Mouse (Mus musculus) limb, embryonic 11.5 days (tissue): Measurements from ENCODE around the gene Mrps31. TPM values are rescaled to one million over a fixed set of nuclear protein-coding genes. Genes with fewer than 3 reads are reported as not detected.

ENCODE experiments used
- ATAC-seq: fragments of 200-750 bp; cut with Nextera tagmentation; 2 replicates; pipeline ENCODE4 v1.8.0; 2017; ENCODE audit warnings: low read depth; ENCODE audit not compliant: insufficient number of reproducible peaks, low FRiP score, low TSS enrichment
- DNase-seq: peaks from one replicate; pipeline ENCODE4 v3.0.0-alpha.2; 2015; ENCODE audit warnings: low spot score
- H3K27ac ChIP-seq: fragments of 300-500 bp; sonication (generic); replicated peaks from 2 replicates; pipeline ENCODE4 v1.5.1; 2014; ENCODE audit warnings: low read depth, mild to moderate bottlenecking, low read length
- H3K27me3 ChIP-seq: fragments of 300-500 bp; sonication (generic); 2 replicates; pipeline ENCODE4 v1.6.1; 2014; ENCODE audit warnings: mild to moderate bottlenecking, low read length, mixed read lengths; ENCODE audit not compliant: control insufficient read depth, insufficient read depth
- H3K36me3 ChIP-seq: fragments of 300-500 bp; sonication (generic); 2 replicates; pipeline ENCODE4 v1.6.1; 2014; ENCODE audit warnings: mild to moderate bottlenecking, low read length, moderate library complexity, mixed read lengths; ENCODE audit not compliant: control insufficient read depth, insufficient read depth
- H3K4me1 ChIP-seq: fragments of 300-500 bp; sonication (generic); 2 replicates; pipeline ENCODE4 v1.6.1; 2014; ENCODE audit warnings: low read length, mixed read lengths; ENCODE audit not compliant: control insufficient read depth, insufficient read depth
- H3K4me2 ChIP-seq: fragments of 300-500 bp; sonication (generic); 2 replicates; pipeline ENCODE4 v1.6.1; 2014; ENCODE audit warnings: low read depth, mild to moderate bottlenecking, moderate library complexity; ENCODE audit not compliant: severe bottlenecking
- H3K4me3 ChIP-seq: fragments of 300-500 bp; sonication (generic); 2 replicates; pipeline ENCODE4 v1.5.1; 2014; ENCODE audit warnings: low read depth, low read length
- H3K9ac ChIP-seq: fragments of 300-500 bp; sonication (generic); 2 replicates; pipeline ENCODE4 v1.6.1; 2014; ENCODE audit warnings: mild to moderate bottlenecking, low read length
- H3K9me3 ChIP-seq: fragments of 300-500 bp; sonication (generic); 2 replicates; pipeline ENCODE4 v1.6.1; 2016; ENCODE audit warnings: low read length; ENCODE audit not compliant: control insufficient read depth
- WGBS: fragments of 180-500 bp; shearing (Covaris S2); extraction: QIAGEN DNeasy Blood & Tissue Kit; methylation state at CpG from one replicate; pipeline ENCODE4 v1.1.7; 2014; 5-methylcytosine and 5-hydroxymethylcytosine counted together
- polyA plus RNA-seq: library from polyadenylated mRNA; unstranded; fragments of >200 nt; fragmentation: Nextera tagmentation; extraction: Ambion mirVana; gene quantifications from 2 replicates; pipeline ENCODE4 v1.2.1, GENCODE M21; 2014

Mrps31 gene
- polyA plus RNA-seq, 1 experiment from 2014 or later: 45.7 TPM

GRCm38 (mm10) chr8:22394471-22394870 lies 16.7 kb upstream of the Mrps31 start:
- WGBS: 92% methylated on average over 4 of the region's 4 CpGs
- no peak for ATAC-seq

GRCm38 (mm10) chr8:22395256-22395655 lies 15.9 kb upstream of the Mrps31 start:
- no peak overlapping the region for H3K4me2 ChIP-seq
- DNase-seq (no peak), ATAC-seq (no peak)
- H3K27me3 ChIP-seq: no peaks in the 10 kb centered on the region
- no peaks in the 10 kb centered on the region for H3K4me1 ChIP-seq
- no peak overlapping the region for H3K27ac ChIP-seq
- H3K36me3 ChIP-seq: no peaks in the 10 kb centered on the region; the same call in 1 of the 2 replicates
- H3K9me3 ChIP-seq: no peaks in the 10 kb centered on the region
- no peak overlapping the region for H3K4me3 ChIP-seq
- H3K9ac ChIP-seq: no peak overlapping the region
- 94% methylated on average over 8 of the region's 8 CpGs for WGBS

More at GRCm38 (mm10) chr8:22394471-22394870, 16.7 kb upstream of the Mrps31 start:
- DNase-seq: no peak
- no peak overlapping the region for H3K4me3 ChIP-seq
- no peaks in the 10 kb centered on the region; the same call in 1 of the 2 replicates for H3K36me3 ChIP-seq
- no peaks in the 10 kb centered on the region for H3K27me3 ChIP-seq
- no peak overlapping the region for H3K9ac ChIP-seq
- no peak overlapping the region for H3K27ac ChIP-seq
- H3K9me3 ChIP-seq: no peaks in the 10 kb centered on the region
- H3K4me2 ChIP-seq: no peak overlapping the region
- no peaks in the 10 kb centered on the region for H3K4me1 ChIP-seq

GRCm38 (mm10) chr8:22397811-22398141 lies 13.4 kb upstream of the Mrps31 start:
- Histone ChIP-seq H3K4me3 (peak overlapping the region; percentile 74), H3K27me3 (no peaks in the 10 kb centered on the region), H3K9me3 (no peaks in the 10 kb centered on the region), H3K4me2 (peak overlapping the region; percentile 91), H3K9ac (peak overlapping the region; percentile 80), H3K36me3 (no peaks in the 10 kb centered on the region), H3K27ac (no peak overlapping the region), H3K4me1 (no peaks in the 10 kb centered on the region)
- WGBS: 2% methylated on average over 13 of the region's 13 CpGs
- ATAC-seq (no peak), DNase-seq (no peak)

GRCm38 (mm10) chr8:22398142-22398951 lies 12.8 kb upstream of the Mrps31 start, which contains the start of gene Slc25a15:
Slc25a15 (minus strand) TSS chr8:22398597.
- H3K4me3 ChIP-seq: peak within 1 kb of the TSS; percentile 74
- no peaks in the 10 kb centered on the region for H3K9me3 ChIP-seq
- no peaks in the 10 kb centered on the region for H3K4me1 ChIP-seq
- no peaks in the 10 kb centered on the region for H3K36me3 ChIP-seq
- H3K27ac ChIP-seq: no peak within 1 kb of the TSS
- H3K27me3 ChIP-seq: no peaks in the 10 kb centered on the region
- H3K9ac ChIP-seq: peak within 1 kb of the TSS; percentile 80
- peak within 1 kb of the TSS; percentile 91 for H3K4me2 ChIP-seq
- DNase-seq (peak; percentile 94), ATAC-seq (peak; percentile 90)
- under 1% methylated on average over 56 of the region's 77 CpGs for WGBS

GRCm38 (mm10) chr8:22399285-22399880 lies 11.8 kb upstream of the Mrps31 start:
- Histone ChIP-seq H3K4me3 (peak overlapping the region; percentile 74), H3K27me3 (no peaks in the 10 kb centered on the region), H3K9ac (no peak overlapping the region), H3K9me3 (no peaks in the 10 kb centered on the region), H3K27ac (no peak overlapping the region), H3K4me2 (peak overlapping the region; percentile 91), H3K4me1 (no peaks in the 10 kb centered on the region), H3K36me3 (no peaks in the 10 kb centered on the region)
- ATAC-seq: no peak
- no peak for DNase-seq
- WGBS: 87% methylated on average over 8 of the region's 8 CpGs

- no peaks in the 10 kb centered on the region for H3K4me1 ChIP-seq
- no peak overlapping the region for H3K27ac ChIP-seq
- no peak overlapping the region for H3K9ac ChIP-seq
- H3K36me3 ChIP-seq: no peaks in the 10 kb centered on the region
- H3K27me3 ChIP-seq: no peaks in the 10 kb centered on the region
- ATAC-seq (no peak), DNase-seq (no peak)
- H3K9me3 ChIP-seq: no peaks in the 10 kb centered on the region
- WGBS: 86% methylated on average over 4 of the region's 4 CpGs
- no peak overlapping the region for H3K4me3 ChIP-seq
- H3K4me2 ChIP-seq: no peak overlapping the region
Observed at GRCm38 (mm10) chr8:22400593-22400992, 10.6 kb upstream of the Mrps31 start.

- Histone ChIP-seq H3K9me3 (no peaks in the 10 kb centered on the region), H3K36me3 (no peaks in the 10 kb centered on the region), H3K4me2 (no peak overlapping the region), H3K27me3 (no peaks in the 10 kb centered on the region), H3K4me3 (no peak overlapping the region), H3K4me1 (no peaks in the 10 kb centered on the region), H3K27ac (no peak overlapping the region), H3K9ac (no peak overlapping the region)
- 90% methylated on average over 2 of the region's 2 CpGs for WGBS
- no peak for DNase-seq
- no peak for ATAC-seq
Observed at GRCm38 (mm10) chr8:22403235-22403634, 7.9 kb upstream of the Mrps31 start.

GRCm38 (mm10) chr8:22405733-22406132 lies 5.4 kb upstream of the Mrps31 start:
- WGBS: 80% methylated on average over 6 of the region's 6 CpGs
- Histone ChIP-seq H3K4me1 (no peaks in the 10 kb centered on the region), H3K9me3 (no peaks in the 10 kb centered on the region), H3K9ac (no peak overlapping the region), H3K27me3 (no peaks in the 10 kb centered on the region), H3K27ac (no peak overlapping the region), H3K4me2 (no peak overlapping the region), H3K4me3 (no peak overlapping the region), H3K36me3 (no peaks in the 10 kb centered on the region)
- DNase-seq: no peak
- ATAC-seq: no peak
